Mouse (Mus musculus) right cerebral cortex, postnatal 25 days (tissue): ENCODE results near the gene Lrrc39.
"Not testable (repeated sequence)": the region's sequence is repeated elsewhere in the genome, so short reads cannot be mapped to it uniquely, and the experiment has no call there.

Experiments
- DNase-seq: peaks from one replicate; pipeline ENCODE4 v3.0.0; 2022

Gene Lrrc39

DNA sequence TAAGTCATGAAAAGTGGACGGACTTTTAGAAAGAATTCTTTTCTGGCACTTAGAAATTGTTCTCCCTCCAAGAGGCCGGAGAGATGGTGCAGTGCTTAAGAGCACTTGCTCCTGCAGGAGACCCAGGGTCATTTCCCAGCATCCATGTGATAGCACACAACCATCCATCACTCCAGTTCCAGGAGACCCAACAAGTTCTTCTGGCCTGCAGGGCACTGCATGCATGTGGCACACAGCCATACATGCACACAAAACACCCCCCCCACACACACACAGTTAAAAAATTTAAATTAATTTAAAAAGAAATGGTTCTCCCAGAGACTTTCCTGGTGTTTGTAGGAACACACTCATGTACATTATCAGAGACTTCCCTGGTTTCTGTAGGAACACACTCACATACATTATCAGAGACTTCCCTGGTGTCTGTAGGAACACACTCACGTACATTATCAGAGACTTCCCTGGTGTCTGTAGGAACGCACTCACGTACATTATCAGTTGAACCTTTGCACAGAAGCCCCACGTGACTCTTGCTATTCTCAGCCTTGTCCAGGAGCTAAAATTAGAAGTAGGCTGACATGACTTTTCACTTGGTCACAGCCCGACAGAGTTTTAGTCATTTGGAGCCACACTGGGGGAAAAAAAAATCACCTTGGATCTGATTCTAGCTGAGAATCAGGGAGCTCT, at the start of gene Lrrc39:
TSS of gene Lrrc39 (plus strand) at position 566 of the 687 bp plus-strand sequence.
- no peak for DNase-seq

DNA sequence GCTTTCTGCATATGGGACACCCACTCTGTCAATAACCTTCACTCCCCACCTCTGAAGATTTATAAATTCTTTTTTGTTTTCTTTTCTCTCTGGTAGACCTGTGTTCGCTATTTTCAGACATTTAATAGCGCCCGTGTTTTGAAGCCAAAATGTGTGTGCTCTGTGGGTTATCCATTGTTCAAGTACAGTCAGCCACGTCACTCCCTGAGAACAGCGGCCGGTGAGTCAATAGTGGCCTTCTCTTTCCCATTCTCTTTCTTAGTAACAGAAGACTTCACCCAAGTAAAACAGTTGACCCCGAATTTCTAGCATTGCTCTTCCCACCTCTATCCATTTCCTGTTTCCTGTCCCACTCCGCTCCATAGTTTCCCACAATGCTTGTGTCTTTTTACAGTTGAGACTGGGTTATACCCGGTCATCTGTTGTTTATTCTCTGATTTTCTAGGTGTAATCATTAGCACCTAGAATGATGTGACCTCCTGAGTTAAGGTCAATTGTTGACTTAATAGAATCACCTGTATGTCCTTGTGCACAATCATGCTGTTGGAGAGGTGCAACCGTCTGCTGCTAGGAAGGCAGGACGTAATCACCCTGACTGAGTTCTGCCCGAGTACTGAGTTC, 42.5 kb upstream of the Lrrc39 start:
- no peak for DNase-seq

DNA sequence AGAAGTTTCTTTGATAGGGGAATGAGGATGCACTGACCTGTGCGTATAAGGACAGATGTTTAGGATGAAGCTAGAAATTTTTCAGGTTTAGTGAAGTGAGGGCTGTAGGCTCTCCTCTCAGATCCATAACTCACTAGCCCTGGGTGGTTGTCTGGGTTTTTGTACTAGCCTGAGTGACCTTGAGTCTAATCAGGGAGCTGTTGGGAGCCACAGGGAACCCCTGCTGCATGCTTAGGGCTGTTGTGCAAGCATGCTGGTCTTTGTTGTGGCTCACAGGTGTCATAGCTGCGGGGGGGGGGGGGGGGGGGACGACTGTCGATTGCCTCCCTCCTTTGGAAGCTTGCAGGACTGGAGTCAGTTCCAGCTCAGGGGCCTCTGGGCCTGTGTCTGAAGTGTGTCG, 33.0 kb upstream of the Lrrc39 start:
- no peak for DNase-seq

DNA sequence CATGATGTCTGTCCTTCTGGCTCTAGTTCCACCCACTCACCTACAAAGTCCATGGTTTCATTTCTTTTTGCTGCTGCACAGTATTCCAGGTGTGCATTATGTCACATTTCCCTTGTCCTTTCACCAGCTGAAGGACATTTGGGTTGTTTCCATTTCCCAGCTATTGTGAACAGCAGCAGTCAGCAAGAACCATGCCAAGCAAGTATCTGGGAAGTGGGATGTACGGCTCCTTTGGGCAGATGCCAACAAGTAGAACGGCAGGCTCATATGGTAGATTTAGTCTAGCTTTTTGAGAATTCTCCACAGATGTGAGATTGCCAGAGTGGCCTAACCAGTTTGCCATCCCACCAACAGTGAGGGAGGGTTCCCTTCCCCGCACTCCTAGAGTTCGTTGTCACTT, 31.9 kb upstream of the Lrrc39 start:
- peak; percentile 24 for DNase-seq

DNA sequence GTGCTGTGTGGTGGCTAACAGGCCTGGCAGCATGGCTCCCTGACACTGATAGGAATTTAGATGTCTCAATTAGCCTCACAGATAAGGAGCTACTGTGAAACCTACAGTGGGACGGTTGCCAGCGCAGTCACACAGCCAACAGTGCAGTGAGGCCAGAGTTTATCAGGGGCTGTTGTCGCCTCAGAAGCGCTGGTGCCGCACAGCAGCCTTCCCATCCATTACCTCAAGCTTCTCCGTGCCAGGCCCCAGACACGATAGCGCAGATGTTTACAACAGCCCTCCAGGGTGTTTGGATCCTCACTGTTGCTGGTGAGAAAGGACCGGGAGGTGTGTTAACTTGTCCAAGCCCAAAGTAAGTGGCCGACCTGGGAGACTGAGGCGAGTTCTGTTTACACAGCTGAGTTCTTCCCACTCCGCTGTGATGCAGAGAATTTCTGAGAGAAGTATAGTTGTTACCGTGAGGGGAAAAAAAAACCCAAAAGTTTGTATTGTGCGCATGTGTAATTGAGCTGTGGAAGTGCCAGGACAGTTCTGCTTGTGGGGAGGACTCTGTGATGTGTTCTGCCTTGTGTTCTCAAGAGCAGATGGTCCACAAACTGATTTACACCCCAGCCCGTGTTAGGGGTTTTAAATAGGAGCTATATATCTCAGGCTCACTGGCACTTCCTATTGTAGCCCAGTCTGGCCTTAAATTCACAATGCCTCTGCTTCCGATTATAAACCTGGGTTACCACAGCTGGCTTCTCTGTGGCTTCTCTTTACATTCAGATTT, 26.2 kb upstream of the Lrrc39 start:
- DNase-seq, result no peak

DNA sequence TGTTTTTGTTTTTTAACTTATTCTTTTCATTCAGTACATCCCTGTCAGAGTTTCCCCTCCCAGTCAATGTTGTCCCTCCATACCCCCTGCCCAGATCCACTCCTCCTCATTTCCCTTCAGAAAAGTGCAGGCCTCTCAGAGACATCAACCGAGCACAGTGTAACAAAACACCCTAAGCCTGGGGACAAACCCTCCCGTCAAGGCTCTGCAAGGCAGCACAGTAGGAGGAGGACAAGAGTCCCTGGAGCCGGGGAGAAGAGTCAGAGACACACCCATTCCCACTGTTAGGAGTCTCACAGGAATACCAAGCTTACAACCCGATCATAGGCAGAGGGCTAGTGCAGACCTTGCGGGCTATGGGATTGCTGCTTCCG, 25.6 kb upstream of the Lrrc39 start:
- DNase-seq, result no peak

DNA sequence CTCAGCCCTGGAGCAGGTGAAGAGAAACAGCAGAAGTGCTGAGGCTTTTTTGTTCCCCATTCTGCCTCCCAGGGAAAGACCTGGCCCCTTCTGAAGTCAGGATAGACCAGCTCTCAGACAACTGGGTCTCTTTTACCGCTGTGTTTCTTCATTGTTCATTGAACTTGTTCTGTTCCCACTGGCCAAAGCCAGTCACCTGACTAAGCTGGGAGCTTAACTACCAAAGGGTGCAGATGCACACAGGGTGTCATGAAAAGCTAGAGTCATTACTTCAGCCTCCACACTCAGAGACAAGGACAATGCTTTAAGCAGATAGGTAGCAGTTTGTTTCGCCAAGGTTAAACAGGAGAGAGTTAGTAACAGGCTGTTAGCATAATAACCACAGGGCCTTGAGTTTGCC, 20.7 kb upstream of the Lrrc39 start:
- DNase-seq, result no peak

DNA sequence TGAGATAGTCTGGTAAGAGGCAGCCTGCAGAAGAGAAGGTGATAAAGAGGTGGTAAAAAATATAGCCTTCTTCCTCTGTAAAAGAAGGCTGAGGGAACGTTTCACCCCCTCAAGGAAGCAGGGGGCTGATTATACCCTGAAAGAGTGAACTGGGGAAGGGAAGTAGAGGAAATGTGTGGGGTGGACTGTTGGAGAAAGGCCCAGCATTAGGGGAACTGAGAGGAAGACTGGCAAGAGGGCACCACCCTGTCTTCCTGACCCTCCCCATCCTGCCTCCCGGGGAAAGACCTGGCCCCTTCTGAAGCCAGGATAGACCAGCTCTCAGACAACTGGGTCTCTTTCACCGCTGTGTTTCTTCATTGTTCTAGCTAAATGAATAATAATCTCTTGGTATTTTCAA, 20.2 kb upstream of the Lrrc39 start:
- no peak for DNase-seq

DNA sequence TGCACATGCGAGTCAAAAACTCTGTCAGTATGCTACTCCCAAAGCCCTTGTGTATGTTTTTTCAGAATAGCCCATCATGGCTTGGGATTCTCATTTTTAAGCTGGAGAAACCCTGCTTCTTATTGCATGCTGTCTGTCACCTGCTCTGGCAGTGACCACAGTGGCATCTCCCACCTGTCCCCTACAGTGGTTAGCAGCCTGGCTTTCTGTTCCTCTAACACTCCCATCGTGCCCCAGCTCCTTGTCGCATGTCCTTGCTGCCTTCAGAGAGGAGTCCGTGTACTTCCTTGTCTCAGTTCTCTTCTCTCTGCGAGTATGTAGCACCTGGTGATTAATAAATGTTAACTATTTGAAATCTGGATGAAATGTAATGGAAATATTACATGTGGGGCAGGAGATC, 15.3 kb upstream of the Lrrc39 start:
- no peak for DNase-seq

DNA sequence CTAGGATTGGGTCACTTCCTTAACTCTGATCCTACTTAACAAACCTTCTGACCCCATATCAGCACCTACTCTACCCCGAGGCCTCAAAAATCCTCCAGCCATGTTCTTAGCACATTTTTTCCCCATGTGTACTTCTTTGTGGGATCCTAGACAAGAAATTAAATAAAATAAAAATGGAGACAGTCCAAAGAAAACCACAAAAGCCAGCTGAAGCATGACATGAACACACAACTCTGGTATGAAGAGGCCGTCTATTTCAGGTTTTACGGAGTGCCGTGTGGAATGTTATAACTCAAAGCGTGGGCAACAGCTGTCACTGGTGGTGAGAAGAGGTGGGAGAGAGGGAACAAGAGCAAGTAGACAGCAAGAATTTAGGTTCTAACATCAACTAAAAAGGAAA, 11.4 kb upstream of the Lrrc39 start:
- no peak for DNase-seq

DNA sequence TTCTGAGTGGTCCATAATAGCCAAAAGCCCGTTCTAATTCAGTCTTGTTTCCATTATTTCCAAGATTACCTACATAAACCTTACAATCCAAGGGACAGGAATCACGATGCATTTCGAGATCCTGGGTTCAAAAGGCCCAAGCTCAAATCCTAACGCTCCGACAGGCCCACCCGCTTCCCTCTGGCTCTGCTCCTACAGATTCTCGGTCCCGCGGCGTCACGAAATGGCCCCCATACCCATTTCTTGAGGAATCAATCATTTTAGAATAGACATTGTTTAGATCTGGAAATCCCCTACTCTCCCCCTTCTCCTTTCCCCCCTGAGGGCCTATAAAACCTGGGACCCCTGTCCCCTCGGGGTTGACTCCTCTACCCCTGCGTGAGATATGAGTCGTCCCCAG, 1.5 kb upstream of the Lrrc39 start:
- DNase-seq, result not testable (repeated sequence)

DNA sequence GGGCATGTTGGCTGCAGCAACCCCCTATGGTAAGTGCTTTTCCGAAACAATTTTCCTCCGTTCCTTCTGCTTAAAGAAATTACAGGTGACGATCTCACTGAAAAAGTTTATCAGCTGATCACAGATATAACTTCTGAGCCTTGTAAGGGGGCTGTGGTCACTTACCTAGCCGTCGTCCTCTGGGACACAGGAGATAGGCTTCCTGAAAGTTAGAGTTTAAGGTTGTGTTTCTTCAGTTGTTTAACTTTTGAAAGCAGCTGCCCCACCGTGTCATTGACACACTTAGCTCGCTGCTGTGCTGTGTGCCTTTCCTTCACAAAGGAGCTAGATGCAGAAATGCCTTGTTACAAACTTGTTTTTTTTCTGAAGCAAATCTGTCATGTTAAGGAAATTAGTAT, 321 bp downstream of the Lrrc39 start:
- DNase-seq, result no peak

DNA sequence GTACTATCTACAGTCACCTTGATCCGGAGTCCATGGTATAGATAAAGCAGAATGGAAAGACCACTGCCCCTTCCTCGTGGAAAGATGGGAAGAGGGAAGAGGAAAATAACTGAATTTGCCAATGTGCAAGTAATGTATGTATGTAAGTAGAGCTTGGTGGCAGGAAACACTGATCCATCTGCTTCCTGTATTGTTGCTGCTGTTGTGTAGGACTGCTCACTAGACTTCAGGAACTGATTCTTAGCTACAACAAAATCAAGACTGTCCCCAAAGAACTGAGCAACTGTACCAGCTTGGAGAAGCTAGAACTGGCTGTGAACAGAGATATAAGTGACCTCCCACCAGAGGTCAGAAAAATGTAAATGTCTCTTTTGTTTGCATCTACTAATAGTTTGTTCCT, 7.9 kb downstream of the Lrrc39 start:
- no peak for DNase-seq

DNA sequence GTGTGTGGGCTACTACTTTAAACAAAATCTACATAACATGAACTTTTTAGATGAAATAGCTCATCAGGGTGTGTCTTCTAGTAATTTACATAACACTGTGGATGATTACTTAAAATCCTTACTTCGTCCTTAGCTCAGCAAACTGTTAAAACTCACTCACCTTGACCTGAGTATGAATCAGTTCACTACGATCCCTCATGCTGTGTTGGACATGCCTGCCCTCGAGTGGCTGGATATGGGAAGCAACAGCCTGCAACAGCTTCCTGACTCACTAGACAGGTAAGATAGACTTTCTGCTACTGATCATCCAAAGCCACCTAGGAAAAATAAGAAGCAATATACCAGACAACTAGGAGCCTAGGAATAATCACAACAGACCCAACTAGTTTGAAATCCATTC, 14.5 kb downstream of the Lrrc39 start:
- no peak for DNase-seq

DNA sequence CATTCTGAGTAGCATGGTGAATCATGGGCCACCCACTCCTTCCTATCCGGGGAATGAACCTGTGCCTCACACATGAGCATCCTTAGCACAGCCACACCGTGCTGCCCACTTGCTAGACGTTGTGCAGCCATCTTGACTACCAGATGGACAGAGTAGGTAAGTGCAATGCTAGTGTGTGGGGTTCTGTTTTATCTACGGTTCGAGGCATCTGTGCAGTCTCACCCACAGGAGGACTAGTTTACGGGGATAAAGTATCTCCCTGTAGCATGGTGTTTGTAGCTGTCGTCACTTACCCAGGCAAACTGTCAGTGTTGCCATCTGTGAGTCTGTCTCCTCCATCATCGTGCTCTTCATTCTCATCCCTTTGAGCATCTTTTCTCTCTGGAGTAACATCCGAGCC, 19.4 kb downstream of the Lrrc39 start:
- peak; percentile 41 for DNase-seq

DNA sequence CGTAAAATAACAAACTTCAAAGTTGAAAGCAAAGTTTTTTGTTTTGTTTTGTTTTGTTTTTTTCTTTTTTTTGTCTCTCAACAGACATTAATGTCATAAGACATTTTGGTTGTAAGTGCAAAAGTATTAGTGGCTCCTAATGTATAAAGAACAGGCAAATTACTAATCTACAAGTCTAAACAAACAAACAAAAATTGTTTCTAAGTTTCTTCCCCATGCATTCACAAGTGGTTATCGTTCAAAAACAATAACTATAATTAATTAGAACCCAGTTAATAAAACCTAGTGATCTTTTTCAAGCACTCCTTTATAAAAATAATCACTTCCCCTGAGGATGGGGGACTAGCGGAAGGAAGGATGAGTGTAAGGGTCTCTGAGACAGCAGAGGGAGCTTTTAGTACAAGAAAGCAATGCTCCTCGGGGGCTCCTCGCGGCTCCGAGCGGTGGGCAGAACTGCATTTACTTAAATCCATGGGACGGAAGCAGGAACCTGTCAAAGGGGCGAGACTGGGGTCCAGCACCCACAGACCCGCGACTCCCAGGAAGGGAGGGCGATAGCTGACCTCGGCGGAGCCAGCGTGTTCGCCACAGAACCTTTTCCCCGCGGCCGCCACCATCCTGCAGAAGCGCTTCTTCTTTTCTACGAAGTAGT, 31.4 kb downstream of the Lrrc39 start:
- DNase-seq, result no peak

DNA sequence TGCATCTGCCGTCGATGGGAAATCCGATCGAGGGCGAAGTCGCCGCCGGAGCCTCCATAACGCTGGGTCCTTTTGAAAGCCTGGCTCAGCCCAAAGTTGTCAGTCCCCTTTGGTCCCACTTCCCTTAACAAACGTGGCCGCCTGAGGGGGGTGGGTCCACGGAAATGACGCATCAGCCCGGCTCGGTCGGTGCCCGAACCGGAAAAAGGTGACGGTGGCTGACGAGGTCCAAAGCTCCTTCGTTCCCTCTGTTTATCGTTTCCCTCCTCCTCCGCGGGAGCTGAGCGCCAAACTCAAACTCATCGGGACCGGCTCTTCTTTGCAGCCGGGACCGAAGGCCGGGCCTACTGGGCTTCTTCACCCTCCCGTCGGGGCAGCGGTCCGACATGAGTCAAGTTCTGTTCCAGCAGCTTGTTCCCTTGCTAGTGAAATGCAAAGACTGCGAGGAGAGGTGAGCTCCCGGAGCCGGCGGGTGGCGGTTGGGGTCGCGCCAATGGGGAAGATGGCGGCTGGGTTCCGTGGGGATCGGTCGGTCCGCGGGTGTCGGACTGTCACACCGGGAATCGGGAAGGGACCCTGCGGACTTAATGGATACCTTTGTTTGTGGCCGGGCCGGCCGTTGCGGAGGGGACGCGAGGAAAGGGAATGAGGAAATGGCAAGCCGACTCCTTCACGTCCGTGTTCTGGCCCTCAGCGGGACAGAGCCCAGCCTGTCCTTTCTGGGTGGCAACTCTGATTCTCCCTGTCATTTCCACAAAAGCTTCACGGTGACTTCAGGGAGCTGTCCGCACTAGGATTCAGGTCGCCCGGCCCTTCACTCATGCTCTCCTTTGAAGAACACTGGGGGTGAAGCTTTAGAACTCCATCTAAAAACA, 32.2 kb downstream of the Lrrc39 start, which contains the start of gene Sass6:
TSS of gene Sass6 (plus strand) at position 255 of the 875 bp plus-strand sequence.
- DNase-seq, result peak; percentile 97

DNA sequence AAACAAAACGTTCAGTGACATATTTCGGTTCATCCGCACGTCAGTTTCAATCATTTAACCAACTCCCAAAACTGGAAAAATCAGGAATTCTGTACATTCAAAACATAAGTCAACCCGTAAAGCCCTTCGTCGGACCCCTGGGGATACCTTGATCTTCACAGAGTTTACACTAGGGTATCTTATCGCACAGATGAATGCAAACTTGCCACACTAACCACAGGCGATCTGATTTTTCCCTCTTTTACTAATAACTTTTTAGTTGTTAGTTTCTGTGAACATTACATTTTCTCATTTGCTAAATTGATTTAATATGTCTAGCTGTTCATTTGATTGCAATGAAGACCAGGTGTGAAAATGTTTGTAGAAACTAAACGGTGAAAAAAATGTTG, 32.8 kb downstream of the Lrrc39 start:
- DNase-seq, result no peak

DNA sequence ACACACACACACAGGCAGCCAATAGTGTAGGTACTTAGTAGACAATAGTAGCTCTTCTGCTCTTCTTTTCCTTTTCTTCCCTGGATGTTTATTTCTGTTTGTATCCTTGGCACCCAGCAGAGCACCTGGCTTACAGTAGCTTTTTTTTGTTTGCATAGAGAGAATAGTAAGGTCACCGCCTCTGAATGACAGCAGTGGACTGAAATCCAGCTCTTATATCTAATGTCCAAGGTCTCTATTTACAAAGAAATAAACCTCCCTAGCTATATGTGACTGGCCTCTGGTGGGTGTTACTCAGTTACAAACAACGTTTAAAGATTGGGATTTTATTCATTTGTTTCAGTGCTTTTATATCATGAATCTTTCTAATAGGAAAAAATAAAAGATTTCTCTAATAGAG, 36.9 kb downstream of the Lrrc39 start:
- no peak for DNase-seq

DNA sequence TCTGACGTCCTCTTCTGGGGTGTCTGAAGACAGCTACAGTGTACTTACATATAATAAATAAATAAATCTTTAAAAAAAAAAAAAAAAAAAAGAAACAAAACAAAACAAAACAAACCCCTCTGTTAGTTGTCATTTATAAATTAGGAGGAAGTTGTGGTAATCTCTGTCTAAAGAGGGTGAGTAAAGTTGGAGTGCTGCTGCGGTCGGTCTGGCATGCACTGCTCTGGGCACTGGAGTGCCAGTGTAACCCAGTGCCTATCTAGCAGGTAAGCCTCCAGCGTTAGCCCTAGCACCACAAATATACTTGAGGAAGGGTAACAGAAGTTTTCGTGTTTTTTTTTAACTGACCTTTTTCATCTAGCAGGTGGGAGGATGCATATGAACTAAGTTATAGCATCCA, 38.2 kb downstream of the Lrrc39 start:
- no peak for DNase-seq

DNA sequence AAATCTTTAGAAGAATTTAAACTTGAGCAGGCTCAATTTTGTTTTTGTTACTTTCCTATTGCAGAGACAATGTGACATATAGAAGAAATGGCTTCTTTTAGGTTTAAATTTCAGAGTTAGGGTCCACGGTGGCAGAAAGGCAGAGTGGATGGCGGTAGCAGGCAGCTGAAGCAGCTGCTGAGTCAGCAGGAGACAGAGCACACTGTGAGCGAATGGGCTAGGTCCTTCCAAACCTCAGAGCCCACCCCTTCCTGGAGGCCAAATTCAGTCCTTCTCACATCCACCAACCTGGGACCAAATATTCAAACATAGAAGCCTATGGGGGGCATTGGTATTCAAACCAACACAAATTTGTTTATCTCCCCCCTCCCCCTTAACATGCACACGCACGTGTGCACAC, 39.0 kb downstream of the Lrrc39 start:
- DNase-seq, result no peak

DNA sequence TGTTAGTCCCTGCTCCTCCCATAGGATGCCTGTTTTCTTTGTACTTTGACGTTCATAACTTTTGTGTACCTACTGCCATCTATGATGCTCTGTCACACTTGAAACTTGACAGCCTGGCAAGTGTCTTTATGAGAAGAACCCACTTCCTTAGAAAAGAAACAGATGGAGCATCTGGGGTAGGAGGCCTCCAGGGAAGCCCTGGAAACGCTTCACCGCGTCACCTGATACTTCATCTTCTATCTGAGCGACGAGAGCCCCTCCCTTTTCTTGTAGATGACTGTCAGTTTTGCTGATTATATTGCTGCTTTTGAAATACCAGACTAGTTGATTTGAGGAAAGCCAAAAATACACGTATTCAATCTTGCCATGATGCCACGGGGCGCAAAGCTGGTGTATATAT, 41.8 kb downstream of the Lrrc39 start:
- DNase-seq, result no peak
